Mouse (Mus musculus) megakaryocyte, embryonic 14.5 days (primary cell): ENCODE results near the gene Me3.

ENCODE experiments used
- FLI1 ChIP-seq: IDR thresholded peaks from 2 replicates; pipeline ENCODE4 v1.6.1; 2012; ENCODE audit warnings: low read length, inconsistent platforms, mixed read lengths
- GATA1 ChIP-seq: IDR thresholded peaks from 3 replicates; pipeline ENCODE4 v1.6.1; 2012; ENCODE audit warnings: mixed read lengths, low read length, inconsistent platforms, borderline replicate concordance

DNA sequence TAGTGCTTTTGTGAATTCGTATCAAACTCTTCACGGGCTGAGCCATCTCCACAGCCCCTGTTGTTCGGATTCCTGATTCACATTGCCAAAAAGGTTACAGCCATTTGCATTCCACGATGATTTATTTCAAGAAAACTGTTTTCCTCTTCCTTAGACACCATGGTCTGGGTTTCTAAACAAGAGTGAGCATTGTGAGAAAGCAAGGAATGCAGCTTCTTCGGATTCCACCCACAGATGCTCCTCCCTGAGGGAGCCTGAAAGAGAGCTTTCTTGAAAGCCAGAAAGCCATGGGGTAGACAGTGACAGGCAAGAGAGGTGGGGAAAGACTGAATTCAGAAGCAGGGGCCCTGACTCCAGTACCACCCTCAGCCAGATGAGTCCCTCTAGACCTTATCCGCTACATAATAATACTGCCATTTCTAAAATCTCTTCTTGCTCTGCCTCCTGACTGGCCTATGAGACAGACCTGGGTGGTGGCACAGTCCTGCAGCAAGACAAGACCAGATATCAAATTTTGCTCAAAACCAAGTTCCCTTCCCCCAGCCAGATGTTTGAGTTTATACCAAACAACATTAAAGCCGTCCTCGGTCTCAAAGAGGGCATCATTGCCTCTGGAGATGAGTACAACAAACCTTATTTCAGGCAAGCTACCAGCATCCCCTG lies 166.3 kb downstream of the Me3 start:
- no peak for TF ChIP-seq GATA1
- TF ChIP-seq FLI1, result no peak
